Mouse (Mus musculus) heart, postnatal 14 days (tissue): Measurements from ENCODE around the gene Ppia. TPM values are rescaled to one million over a fixed set of nuclear protein-coding genes. Genes with fewer than 3 reads are reported as not detected.

Experiments
- microRNA-seq, 2 experiments: library from miRNA; unstranded; fragments of <30 nt; microRNA quantifications; one replicate each; pipeline ENCODE4 v1.2.0; 2021 to 2022
- total RNA-seq, 2 experiments: library from RNA; stranded (reverse); gene quantifications; 2 replicates each; pipeline ENCODE4 v1.2.3; 2021

Gene Ppia
- total RNA-seq, 2 experiments from 2014 or later, result 500 to 603 TPM

Small RNA genes within 50 kb of the gene (microRNA-seq; reads per million reads assigned to microRNA genes)
- gene Mir7651, result 1.1 to 1.6 reads per million in 2 experiments

Other genes with a start within 250 kb of the Ppia start
- gene A730071L15Rik, start 215.4 kb upstream of the Ppia start, total RNA-seq, result not detected
- 10 to 100 TPM; 56.3 to 57.6 TPM for gene Nudcd3, start 215.0 kb upstream of the Ppia start, total RNA-seq
- under 1 TPM; 0.07 to 0.10 TPM for gene Npc1l1, start 185.3 kb upstream of the Ppia start, total RNA-seq
- 10 to 100 TPM; 24.9 to 25.4 TPM for gene Ddx56, start 147.7 kb upstream of the Ppia start, total RNA-seq
- gene Tmed4, start 140.6 kb upstream of the Ppia start, total RNA-seq, result 10 to 100 TPM; 72.9 to 73.5 TPM
- gene Ogdh, start 123.8 kb upstream of the Ppia start, total RNA-seq, result 1,000 to 10,000 TPM; 1,493 to 1,546 TPM
- gene Zmiz2, start 26.4 kb upstream of the Ppia start, total RNA-seq, result 10 to 100 TPM; 41.1 to 42.5 TPM
- gene H2afv, start 29.0 kb downstream of the Ppia start, total RNA-seq, result 10 to 100 TPM; 57.1 to 59.4 TPM
- 10 to 100 TPM; 49.6 to 53.0 TPM for gene Purb, start 60.5 kb downstream of the Ppia start, total RNA-seq
- gene Myo1g, start 105.5 kb downstream of the Ppia start, total RNA-seq, result 1 to 10 TPM; 1.9 to 3.2 TPM
- 10 to 100 TPM; 22.8 to 32.9 TPM for gene Ccm2, start 131.4 kb downstream of the Ppia start, total RNA-seq
- under 1 TPM; 0.62 to 0.73 TPM for gene Nacad, start 190.6 kb downstream of the Ppia start, total RNA-seq
- gene Tbrg4, start 210.6 kb downstream of the Ppia start, total RNA-seq, result 100 to 1,000 TPM; 100 to 106 TPM
- not detected for gene Wap, start 223.2 kb downstream of the Ppia start, total RNA-seq
- gene Ramp3, start 243.1 kb downstream of the Ppia start, total RNA-seq, result 1 to 10 TPM; 5.6 to 6.2 TPM